Mouse (Mus musculus) right cerebral cortex, postnatal 25 days (tissue): ENCODE results near the gene Vamp8.

Experiments used
- DNase-seq: peaks from one replicate; pipeline ENCODE4 v3.0.0; 2022

Vamp8 gene

DNA sequence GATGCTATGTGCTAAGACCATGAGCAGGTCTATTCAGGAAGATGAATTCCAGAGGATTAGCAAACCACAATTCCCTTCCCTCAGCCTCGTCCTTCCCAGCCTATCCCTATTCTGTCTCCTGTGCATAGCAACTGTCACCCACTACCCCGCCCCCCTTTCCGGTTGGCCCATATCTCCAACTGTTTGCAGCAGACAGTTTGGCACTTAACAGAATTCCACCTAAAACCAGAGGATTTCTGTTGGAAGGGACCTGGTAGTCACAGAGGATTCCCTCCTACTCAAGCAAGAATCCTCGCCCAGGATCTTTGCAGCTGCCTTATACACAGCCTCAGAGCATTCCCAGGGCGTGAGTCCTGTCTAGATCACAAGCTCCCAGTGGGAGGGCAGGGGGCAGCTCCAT lies 19.4 kb downstream of the Vamp8 start:
- DNase-seq: peak; percentile 47

DNA sequence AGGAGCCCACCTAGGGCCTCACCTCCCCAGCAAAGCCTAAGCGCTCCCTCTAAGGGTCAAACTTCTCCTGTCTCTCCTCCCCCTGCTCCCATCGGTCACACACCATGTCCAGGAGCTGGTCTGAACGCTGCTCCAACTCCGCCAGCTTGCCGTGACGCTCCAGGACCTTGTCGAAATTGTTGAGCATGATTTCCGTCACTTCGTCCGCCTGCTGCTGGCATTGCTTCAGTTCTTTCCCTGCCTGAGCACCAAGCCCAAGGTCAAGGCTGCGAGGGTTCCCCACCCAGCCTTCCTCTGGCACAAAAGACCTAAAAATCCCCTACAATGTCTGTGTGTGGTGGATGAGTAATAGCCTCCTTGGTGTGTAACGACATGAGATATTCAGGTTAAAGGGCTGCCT lies 20.4 kb downstream of the Vamp8 start:
- no peak for DNase-seq

DNA sequence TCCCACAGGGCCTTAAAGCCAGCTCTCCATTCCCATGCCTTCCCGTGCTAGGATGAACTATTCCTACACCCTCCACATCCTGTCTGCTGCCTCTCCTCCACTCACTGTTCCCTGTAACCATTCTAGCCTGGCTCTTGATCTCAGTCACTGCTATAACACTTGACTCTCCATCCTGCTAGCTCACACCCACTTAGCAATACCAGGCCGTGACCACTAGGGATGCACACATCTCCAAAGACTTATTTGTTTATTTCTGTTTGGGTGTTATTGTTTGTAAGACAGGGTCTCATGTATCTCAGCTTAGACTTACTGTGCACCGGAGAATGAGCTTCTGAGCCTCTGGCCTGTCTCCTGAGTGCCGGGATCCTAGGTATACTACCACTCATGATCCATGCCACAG lies 20.9 kb downstream of the Vamp8 start:
- no peak for DNase-seq

DNA sequence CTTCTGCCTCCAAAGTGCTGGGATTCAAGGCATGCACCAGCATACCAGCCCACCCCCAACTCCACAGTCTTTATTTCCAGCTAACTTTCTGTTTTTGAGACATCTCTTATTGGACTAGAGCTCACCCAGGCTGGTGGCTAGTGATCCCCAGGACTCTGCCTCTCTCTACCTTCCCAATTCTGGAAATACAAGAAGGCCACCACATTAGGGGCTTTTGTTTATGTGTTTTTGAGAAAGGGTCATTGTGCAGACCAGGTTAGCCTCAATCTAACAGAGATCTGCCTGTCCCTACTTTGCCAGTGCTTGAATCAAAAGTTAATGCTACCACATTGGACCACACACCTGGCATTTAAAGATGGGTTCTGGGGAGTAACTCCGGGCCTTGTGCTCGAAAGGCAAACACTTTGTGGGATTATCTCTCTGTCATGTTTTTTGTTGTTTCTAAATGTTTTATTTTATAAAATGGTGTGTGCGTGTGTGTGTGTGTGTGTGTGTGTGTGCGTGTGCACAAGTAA lies 23.0 kb downstream of the Vamp8 start:
- no peak for DNase-seq

DNA sequence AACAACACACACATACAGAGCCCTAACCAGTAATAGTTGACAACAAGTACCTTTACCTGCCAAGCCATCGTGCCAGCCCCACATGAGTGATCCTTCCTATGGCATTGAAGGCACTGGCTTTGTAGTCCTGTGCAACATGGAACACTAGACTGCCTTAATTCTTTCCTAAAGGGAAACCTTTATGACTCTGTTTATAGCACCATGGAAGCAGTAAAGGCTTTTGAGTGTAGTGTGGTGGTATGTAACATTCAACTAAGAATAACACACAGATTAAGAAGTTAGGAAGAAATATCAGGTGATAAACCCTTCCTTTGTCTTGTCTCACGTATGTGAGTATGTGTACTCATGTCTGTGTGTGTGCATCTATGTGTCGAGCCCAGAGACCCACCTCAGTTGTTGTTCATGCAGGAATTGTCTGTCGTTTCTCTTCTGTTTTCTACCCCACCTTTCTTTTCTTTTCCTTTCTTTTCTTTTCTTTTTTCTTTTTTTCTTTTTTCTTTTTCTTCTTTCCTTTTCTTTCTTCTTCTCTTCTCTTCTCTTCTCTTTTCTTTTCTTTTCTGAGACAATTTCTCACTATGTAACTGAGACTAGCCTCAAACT lies 23.6 kb downstream of the Vamp8 start, which contains the start of gene Rnf181:
Gene Rnf181, minus strand, starts transcription at position 113 of the 600 bp plus-strand sequence.
- DNase-seq: no peak

DNA sequence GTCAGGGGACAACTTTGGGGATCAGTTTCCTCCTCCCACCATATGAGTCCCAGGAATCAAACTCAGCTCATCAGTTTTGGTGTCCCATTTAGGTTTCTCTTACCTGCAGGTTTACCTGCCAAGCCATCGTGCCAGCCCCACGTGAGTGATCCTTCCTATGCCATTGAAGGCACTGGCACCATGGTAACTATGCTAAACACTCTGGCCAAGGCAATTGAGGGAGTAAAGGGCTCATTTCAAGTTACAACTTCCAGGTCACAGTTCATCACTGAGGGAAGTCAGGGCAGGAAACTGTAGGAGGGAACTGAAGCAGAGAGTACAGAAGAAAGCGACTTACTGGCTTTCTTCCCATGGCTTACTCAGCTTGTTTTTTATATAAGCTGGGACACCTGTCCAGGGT lies 24.2 kb downstream of the Vamp8 start:
- no peak for DNase-seq

DNA sequence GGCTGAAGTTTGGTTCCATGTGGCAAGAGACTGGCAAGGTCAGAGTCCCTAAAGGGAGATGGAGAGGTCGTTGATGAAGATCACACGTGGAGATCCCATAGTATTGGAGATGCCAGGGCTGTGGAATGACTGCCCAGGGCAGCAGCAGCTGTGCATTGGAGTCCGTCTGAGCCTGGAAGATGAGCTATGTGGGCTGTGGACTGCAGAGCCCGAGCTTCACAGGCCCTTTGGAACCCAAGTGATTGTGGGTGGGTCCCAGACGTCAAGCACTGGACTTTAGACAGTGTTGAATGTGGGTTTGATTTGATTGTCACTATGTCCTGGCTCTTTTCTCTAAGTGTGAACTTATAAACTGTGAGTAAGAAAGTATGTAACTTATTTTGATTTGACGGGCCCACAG lies 25.5 kb downstream of the Vamp8 start:
- DNase-seq: no peak

DNA sequence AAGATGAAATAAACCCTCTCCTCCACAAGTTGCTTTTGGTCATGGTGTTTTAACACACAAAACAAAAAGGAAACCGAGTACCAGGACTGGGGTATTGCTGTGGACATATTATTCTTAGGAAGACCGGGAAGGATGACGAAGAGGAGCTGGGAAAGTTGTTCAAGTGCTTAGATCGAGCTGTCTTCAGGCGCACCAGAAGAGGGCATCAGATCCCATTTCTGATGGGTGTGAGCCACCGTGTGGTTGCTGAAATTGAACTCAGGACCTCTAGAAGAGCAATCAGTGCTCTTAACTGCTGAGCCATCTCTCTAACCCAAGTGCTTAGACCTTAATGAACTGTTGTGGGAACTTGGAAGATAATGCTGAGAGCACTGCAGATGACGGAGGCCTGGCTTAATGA lies 26.5 kb downstream of the Vamp8 start:
- no peak for DNase-seq

DNA sequence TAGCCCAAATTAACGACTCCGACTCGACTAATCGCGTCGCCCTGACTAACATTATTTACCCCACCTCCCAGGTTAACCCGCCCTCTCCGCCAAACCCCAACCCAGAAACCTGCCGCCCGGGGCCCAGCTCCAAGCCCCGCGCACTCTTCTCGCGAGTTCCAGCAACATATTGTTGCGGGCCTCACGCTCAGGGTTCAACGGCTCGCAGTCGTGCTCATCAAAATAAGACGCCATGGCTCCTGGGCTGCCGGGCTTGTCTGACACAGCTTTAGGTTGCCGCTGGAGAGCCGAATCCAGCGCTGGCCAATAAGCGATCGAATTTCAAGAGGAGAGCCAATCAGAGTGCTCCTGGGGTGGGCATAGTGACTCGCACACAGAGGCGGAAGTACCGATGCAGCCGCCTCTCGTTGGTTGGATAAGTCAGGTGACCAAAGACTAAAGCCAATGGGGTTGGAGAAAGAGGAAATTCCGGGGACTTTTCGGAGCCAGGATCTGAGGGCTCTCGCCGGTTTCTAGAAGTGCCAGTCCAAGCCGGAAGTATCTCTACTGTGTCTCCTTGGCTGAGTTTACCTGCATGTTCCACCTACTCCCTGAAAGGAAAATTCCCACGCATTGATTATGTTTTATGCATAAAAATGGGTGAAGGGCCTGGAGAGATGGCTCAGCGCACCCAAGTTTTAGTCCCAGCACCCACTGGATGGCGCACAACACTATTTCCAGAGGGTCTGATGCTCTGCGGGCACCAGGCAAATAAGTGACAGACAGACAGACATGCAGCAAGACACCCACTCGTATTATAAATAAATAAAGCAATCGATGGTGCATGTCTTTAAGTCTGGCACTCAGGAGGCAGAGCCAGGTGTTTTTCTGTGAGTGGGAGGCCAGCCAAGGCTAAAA lies 28.1 kb downstream of the Vamp8 start:
- peak; percentile 95 for DNase-seq

DNA sequence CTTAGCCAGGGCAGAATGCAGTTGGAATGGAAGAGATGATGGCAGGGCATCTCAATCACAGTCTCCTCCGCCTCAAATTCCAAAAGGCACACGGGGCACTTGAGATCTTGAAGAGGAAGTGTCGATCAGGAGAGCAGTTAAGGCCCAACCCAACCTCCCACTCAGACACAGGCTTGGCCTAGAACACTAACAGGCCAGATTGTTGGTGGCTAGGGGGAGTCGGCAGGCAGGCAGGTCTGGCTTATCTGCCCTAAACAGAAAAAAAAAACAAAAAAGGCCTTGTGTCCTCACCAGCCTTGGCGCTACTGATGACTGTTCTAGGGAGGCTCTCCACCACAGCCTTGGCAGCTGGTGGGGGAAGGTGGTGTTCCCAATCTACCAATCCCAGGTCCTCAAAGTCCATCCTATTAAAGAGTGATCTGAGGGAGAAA lies 29.4 kb downstream of the Vamp8 start:
- DNase-seq: no peak

DNA sequence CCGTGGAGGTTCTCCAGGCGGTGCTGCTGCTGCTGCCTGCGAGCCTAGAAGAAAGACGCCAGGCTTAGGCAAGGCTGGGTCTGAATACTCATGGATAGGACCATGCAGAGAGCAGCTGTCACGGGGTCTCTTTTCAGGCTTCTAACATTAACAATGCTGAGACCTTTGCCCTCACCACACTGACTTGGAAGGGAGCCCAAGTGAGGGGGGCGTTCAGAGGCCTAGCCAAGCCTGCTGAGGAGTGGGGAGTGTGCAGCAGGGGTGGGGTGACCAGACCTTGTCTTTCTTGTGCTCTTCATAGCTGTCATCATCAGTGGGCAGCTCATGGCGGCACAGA lies 29.9 kb downstream of the Vamp8 start:
- DNase-seq: no peak

DNA sequence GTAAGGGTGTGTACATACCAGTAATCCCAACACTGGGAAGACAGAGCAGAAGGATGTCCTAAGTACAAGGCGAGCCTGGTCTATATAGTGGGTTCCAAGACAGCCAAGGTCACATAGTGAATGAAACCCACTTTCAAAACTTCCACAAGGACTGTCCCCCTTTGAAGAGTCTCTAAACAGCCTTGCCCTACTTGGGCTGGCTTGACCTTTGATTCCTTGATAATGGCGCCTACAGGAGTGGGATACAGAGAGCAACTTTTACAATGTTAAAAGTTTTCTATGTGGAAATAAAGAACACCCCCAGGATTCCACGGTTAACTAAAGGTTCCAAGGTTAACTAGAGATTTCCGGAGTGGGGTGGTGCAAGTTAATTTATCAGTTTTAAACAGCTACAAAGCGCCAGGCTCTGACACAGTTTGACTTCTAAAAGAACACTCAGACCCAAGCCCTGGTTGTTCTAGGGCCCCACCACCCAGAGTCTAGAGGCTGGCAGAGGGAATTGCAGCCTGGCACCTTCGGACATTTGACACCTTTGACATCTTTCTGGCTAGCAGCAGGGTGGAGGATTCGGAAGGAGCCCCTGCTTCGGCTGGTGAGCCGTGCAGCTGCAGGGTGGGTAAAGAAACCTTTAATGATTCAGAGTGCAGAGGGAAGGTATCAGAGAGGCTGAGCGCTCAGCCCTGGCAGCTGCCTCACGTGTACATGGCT lies 30.5 kb downstream of the Vamp8 start:
- no peak for DNase-seq

DNA sequence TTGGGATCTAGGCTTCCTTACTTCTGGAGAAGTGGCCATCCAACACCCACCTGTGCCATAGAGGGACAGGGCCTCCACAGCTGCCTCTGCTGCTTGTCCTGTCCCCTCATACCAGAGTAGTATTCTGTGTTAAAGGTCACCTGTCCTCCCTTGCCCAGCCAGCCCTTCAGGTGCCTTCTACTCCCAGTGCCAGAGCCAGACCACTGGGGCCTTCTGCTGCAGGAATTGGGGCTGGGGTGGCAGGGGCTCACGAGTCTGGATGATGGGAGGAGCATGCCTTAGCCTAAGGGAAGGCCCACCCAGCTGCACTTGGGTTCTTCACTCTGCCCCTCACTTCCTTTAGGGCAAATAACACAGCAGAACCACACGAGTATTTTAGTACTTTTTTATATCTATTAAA lies 31.2 kb downstream of the Vamp8 start:
- no peak for DNase-seq

DNA sequence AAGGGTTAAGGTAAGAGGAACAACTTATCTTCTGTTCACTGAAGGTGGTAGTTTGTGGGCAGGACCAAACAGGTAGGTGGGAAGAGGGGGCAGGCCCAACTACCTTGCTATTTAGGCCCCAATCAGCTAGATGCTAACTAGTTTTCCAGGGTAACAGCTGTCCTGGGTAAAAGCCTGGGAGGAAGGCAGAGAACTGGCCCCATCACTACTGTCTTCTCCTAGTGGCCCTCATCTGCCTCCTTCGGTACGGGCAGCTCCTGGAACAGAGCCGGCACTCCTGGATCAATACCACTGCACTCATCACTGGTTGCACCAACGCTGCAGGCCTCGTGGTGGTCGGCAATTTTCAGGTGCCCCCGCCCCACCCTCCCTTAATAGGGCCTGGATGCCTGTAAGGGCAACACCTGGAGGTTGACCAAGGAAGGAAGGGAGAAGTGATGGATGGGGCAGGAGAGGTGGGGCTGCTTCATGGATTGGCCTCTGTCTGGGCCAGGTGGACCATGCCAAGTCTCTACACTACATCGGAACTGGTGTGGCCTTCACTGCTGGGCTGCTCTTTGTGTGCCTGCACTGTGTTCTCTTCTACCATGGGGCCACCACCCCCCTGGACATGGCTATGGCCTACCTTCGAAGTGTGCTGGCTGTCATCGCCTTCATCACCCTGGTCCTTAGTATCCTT lies 32.3 kb downstream of the Vamp8 start:
- no peak for DNase-seq

DNA sequence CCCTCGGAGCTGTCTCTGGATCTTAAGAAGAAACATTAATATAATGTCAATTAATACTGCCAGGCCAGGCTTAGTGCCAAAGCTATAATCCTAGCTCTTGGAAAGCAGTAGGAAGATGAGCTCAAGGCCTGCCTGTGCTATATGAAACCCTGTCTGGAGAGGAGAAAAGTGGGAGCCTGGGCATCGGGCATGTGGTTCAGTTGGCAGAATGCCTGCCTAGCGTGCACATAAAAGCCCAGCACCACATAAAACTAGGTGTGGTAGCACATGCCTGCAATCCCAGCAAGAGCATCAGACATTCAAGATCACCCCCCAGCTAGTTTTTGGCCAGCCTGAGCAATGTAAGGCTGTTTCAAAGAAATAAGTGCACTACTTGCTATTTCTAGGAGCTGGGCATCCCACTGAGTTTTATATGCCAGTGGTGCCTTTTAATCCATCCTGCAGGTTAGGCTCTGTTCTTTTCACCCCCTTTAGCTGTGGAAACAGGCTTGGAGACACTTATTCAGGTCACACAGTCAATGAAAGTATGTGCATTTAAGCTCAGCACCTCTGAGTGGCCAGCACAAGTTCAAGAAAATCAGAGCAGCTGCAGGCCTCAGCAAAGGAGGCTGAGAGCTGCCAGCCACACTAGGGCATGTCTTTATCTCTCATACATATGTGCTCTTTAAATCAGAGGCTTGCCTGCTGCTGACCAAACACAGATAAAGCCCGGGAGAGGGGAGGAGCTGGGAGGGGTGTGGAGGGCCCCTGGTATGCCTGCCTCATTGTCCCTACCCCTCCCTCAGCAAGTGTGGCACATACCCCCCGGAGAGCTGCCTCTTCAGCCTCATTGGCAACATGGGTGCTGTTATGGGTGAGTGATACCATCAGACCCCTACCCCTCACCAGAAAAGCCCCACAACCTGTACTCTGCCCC lies 33.1 kb downstream of the Vamp8 start:
- DNase-seq: no peak

DNA sequence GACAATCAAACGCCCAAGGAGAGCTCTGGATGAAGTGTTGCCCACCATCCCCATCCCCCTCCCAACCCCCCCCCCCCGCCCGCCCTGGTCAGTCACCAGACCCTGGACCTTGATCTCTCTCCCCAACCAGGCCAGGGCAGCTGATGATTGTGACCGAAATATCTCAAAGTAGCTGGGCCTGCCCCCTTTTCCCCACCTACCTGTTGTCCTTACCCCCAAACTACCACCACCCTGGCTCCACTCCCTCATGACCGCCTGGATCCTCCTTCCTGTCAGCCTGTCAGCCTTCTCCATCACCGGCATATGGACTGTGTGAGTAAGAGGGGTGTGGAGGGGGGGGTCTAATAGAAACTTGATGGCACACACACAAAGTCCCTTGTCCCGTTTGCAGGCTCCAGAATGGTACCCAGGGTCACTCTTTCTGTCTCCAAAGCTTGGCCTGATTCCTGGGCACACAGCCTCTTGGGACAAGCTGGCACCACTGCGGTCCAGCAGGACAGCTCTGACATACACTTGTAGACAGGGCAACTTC lies 34.4 kb downstream of the Vamp8 start:
- DNase-seq: no peak

DNA sequence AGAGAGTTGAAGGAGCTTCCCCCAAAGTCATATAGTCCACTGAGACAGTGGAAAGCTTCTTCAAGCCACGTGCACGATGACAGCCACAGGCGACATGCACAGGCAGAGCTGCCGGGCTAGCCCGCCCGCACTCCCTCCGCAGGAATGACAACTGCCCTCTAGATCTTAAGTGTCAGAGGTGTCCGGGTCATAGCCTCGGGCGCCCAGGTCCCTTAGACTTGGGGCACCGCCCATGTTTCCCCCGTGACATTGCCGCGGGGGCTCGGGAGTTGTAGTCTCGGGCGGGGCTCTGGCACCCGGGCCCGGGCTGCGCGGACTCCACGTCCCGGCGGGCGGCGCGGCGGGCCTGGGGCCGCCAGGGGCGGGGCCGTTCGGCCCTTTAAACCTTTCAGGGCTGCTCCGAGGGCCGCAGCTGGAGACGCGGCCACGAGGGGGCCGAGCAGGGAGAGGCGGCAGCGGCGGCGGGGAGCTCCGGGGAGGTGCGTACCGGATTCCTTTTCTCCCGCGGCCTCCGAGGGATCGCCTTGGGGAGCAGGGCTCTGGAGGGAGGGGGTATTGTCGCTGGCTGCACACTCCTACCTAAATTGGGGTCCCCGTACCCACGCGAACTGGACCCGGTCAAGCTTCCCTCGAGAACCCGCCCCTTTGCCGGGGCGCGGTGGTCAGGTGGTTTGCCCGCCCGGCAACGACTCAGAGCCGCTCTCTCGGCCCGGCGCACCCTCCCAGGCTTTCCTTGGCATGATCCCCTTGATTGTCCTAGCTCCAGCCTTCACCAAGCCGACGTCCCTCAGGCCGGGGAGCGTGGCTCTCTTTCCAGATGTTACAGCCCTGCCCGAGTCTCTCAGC lies 35.2 kb downstream of the Vamp8 start, which contains the start of gene Tmem150a:
Gene Tmem150a, plus strand, starts transcription at position 382 of the 846 bp plus-strand sequence.
- peak; percentile 77 for DNase-seq

DNA sequence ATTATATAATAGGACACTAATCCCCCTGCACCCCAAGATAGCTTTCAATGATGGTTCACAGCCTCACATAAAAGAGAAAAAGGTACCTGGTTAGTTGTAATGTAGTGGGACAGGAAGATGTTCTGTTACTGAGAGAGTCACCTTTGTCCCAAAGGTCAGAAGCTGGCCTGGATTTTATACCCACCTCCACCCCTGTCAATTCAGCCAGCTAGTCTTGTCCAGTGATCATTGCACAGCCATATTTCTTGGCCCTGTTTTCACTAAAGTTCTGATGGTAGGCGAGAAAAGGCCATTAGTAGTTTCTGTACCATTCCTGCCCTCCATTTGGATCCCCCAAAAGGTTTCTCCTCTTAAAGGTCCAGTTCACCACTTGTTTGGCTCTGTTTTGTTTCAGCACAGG lies 36.5 kb downstream of the Vamp8 start:
- DNase-seq: no peak

DNA sequence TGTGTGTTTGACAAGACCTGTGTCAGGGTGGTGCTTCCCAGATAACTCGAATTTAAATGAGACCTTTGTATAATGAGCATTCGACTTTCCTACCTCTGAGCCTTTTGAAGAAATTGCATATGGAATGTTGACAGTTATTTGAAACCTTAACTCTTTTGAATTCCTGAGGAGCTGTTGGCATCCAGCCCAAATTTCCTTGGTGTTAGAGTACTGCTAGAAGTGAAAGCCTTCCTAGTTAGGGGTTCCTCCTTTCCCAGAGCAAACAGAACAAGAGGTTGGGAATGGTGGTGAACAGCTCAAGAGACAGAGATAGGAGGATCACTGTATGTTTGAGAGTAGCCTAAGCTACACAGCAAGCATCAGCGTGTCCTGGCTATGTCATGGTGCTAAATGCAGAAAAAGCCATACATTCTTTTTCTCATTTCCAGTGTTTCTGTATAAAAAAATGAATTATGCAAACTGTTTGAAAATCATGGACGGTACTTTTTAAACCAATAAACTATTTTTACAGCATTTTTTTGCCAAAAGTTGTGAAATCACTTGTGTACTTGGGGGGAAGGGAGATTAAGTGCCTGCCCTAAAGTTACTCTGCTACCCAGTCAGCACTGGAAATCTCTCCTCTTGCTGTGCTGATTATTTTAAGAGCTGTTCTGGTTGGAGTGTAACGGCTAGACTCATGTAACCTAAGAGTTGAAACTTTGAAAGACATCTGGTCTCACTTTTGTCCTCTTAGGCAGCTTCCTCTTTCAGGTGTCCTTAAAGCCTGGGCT lies 37.7 kb downstream of the Vamp8 start:
- DNase-seq: no peak

DNA sequence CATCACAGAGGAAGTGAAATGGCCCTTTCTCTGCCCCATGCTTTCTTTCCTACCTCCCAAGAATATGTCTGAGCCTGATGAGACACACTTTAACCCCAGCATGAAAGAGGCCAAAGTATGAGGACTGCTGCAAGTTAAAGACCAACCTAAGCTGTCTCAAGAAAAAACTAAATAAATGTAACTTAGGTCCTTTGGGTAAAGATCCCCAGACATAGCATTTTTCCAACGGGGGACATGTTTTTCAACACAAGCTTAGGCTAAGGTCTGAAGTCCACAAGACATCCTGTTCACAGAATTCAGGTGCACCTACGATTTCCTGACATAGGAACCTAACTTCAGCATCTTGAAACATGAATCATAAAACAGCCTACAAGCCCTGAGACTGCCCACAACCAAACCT lies 40.3 kb downstream of the Vamp8 start:
- no peak for DNase-seq
